Mouse (Mus musculus): ENCODE data around the gene Mrtfa. TPM values are rescaled to one million over a fixed set of nuclear protein-coding genes. Genes with fewer than 3 reads are reported as not detected.

The Mrtfa gene
- polyA plus RNA-seq, 1 experiment, result 80.0 TPM

DNA sequence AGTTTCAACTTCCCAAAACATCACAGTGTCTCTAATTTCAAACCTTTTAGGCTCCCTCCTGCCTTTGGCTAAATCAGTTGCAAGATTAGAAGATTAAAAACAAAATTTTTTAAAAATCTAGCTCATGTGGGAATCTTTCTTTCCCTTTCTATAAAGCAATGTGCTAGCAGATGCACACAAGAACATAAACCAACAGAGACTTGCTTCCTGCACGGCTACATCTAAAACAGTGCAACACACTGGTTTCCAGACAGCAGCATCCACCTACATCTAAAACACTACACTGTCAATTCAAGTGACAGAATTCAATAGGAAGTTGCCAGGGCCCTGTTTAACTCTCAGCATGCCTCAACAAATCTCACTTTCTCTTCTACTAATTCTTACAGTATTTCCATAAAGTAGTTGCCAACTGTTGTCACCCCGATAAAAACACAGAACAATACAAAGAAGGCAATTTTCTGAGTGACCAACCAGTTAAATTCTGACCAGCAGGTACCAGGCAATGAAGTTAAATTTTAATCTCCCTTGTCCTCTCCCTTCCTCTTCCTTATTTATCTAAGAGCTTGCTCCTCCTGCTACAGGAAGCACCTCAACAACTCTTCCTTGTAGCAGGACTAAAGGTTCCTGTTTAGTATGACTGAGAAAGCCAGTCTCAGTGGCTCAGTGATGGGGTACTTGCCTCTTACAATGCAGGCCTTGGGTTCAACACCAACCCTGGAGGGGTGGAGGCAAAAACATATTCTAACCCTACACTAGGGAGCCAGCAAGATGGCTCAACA, 35.5 kb downstream of the Mrtfa start:
- Histone ChIP-seq H3K4me1 (ENCODE audit: control insufficient read depth, insufficient read depth, insufficient read length) (peaks cover 6% of the 10 kb centered on the region; the same call in 1 of the 2 replicates), H3K4me3 (ENCODE audit: extremely low read depth, insufficient read depth, insufficient read length) (no peak overlapping the region), H3K36me3 (ENCODE audit: control insufficient read depth, insufficient read depth, low read length) (no peaks in the 10 kb centered on the region), H3K27ac (ENCODE audit: insufficient read depth, low read length) (peak overlapping the region; percentile 28; the same call in 1 of the 2 replicates), H3K27me3 (ENCODE audit: control insufficient read depth, insufficient read depth, low read length) (no peaks in the 10 kb centered on the region)
- TF ChIP-seq CTCF (IDR thresholded peaks at IDR 0.05; ENCODE audit: extremely low read depth, insufficient read depth, insufficient read length, insufficient replicate concordance) (no peak), POLR2A (IDR thresholded peaks at IDR 0.05; ENCODE audit: low read depth, low read length) (no peak)
- no peak for DNase-seq (ENCODE audit: low read depth in 1 of 2, low spot score in 2 of 2)
- 69% methylated on average over 2 of the region's 2 CpGs for WGBS

DNA sequence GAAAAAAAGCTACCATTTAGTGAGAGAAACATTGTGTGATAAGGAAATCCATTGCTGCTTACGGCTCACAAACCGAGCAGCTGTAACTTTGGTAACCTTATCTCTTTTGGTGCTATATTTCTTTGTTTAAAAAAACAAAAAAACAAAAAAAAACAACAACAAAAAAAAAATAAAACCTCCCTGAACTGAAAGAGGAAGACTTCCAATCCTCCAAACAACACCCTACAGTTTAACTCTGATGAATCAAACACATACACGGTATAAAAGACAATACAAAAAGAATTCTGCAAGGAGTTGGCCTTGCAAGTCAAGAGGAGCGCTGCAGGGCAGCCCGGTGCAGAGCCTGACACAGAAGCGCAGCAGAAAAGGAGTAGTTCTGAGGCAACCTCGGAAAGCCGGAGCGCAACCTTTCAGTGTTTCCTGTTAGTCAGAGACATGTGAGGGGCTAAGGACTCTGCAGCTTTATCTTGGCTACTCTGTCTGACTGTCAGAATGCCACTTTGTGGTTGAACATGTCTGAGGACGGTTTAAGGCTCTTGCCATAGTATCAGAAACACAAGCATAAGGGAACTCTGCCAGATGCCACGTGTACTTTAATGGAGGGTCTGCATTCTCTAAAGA, 48.5 kb downstream of the Mrtfa start:
- Histone ChIP-seq H3K4me1 (ENCODE audit: control insufficient read depth, insufficient read depth, insufficient read length) (no peaks in the 10 kb centered on the region), H3K4me3 (ENCODE audit: extremely low read depth, insufficient read depth, insufficient read length) (no peak overlapping the region), H3K36me3 (ENCODE audit: control insufficient read depth, insufficient read depth, low read length) (no peaks in the 10 kb centered on the region), H3K27me3 (ENCODE audit: control insufficient read depth, insufficient read depth, low read length) (no peaks in the 10 kb centered on the region), H3K27ac (ENCODE audit: insufficient read depth, low read length) (no peak overlapping the region)
- TF ChIP-seq CTCF (IDR thresholded peaks at IDR 0.05; ENCODE audit: extremely low read depth, insufficient read depth, insufficient read length, insufficient replicate concordance), result no peak
- no peak for TF ChIP-seq POLR2A (IDR thresholded peaks at IDR 0.05; ENCODE audit: low read depth, low read length)
- 58% methylated on average over 11 of the region's 11 CpGs for WGBS
- DNase-seq (ENCODE audit: low read depth in 1 of 2, low spot score in 2 of 2), result no peak

DNA sequence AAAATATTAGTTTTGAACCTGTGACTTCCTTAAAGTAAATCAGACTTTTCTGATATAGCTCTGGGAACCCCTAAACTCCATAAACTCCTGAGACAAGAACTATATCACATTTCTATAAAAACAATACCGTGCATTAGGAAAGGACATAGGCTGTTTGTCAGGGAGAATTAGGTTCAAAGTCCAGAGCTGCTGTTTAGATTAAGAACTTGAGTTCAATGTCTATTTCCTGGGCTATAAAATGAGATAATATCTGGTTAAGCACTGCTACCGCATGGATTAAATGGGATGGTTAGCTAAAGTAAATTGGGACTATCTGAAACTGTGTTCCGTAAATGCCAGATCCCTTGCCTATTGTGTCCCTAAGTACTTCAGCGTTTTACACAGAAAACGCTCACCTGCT, 50.6 kb downstream of the Mrtfa start:
- H3K27ac ChIP-seq (ENCODE audit: insufficient read depth, low read length), result no peak overlapping the region
- TF ChIP-seq CTCF (IDR thresholded peaks at IDR 0.05; ENCODE audit: extremely low read depth, insufficient read depth, insufficient read length, insufficient replicate concordance) (no peak), POLR2A (IDR thresholded peaks at IDR 0.05; ENCODE audit: low read depth, low read length) (no peak)
- WGBS, result 95% methylated on average over 5 of the region's 5 CpGs
- H3K4me1 ChIP-seq (ENCODE audit: control insufficient read depth, insufficient read depth, insufficient read length), result no peaks in the 10 kb centered on the region
- no peak overlapping the region for H3K4me3 ChIP-seq (ENCODE audit: extremely low read depth, insufficient read depth, insufficient read length)
- no peaks in the 10 kb centered on the region for H3K27me3 ChIP-seq (ENCODE audit: control insufficient read depth, insufficient read depth, low read length)
- no peaks in the 10 kb centered on the region for H3K36me3 ChIP-seq (ENCODE audit: control insufficient read depth, insufficient read depth, low read length)
- no peak for DNase-seq (ENCODE audit: low read depth in 1 of 2, low spot score in 2 of 2)

DNA sequence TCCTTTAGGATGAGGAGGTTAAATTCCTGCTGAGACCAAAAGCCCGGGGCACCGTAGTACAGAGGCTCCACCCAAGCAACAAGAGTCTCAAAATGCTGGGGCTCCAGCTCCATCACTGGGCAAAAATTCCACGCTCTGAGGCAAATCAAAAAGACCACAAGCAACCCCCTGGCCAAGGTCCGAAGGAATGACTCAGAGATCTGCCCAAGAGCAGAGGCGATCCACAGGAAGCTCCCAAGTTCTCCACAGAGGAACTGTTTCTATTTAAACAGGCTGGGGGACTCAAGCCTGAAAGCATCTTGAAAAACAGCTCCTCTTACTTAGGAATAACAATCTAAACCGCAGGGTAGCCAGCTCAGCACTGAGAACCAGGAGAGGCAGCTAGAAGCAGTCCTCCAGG, 53.3 kb downstream of the Mrtfa start:
- Histone ChIP-seq H3K27me3 (ENCODE audit: control insufficient read depth, insufficient read depth, low read length) (no peaks in the 10 kb centered on the region), H3K27ac (ENCODE audit: insufficient read depth, low read length) (no peak overlapping the region), H3K4me3 (ENCODE audit: extremely low read depth, insufficient read depth, insufficient read length) (no peak overlapping the region), H3K4me1 (ENCODE audit: control insufficient read depth, insufficient read depth, insufficient read length) (peaks cover 4% of the 10 kb centered on the region; the same call in 1 of the 2 replicates), H3K36me3 (ENCODE audit: control insufficient read depth, insufficient read depth, low read length) (no peaks in the 10 kb centered on the region)
- TF ChIP-seq POLR2A (IDR thresholded peaks at IDR 0.05; ENCODE audit: low read depth, low read length) (no peak), CTCF (IDR thresholded peaks at IDR 0.05; ENCODE audit: extremely low read depth, insufficient read depth, insufficient read length, insufficient replicate concordance) (no peak)
- 86% methylated on average over 6 of the region's 6 CpGs for WGBS
- DNase-seq (ENCODE audit: low read depth in 1 of 2, low spot score in 2 of 2), result no peak

DNA sequence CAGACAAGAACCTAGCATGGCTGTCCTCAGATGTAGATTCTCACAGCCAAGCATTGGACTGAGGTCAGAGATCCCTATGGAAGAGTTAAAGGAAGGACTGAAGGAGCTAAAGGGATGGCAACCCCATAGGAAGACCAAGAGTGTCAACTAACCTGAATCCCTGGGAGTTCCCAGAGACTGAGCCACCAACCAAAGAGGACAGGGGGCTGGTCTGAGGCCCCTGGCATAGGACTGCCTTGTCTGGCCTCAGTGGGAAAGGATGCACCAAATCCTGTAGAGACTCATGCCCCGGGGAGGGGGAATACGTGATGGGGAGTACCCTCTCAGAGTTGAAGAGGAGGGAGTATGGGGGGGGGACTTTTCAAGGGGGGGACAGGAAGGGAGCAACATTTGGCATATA, 56.8 kb downstream of the Mrtfa start:
- H3K27ac ChIP-seq (ENCODE audit: insufficient read depth, low read length), result no peak overlapping the region
- H3K4me1 ChIP-seq (ENCODE audit: control insufficient read depth, insufficient read depth, insufficient read length), result peaks cover 7% of the 10 kb centered on the region
- no peaks in the 10 kb centered on the region for H3K36me3 ChIP-seq (ENCODE audit: control insufficient read depth, insufficient read depth, low read length)
- H3K27me3 ChIP-seq (ENCODE audit: control insufficient read depth, insufficient read depth, low read length), result no peaks in the 10 kb centered on the region
- TF ChIP-seq POLR2A (IDR thresholded peaks at IDR 0.05; ENCODE audit: low read depth, low read length) (no peak), CTCF (IDR thresholded peaks at IDR 0.05; ENCODE audit: extremely low read depth, insufficient read depth, insufficient read length, insufficient replicate concordance) (no peak)
- H3K4me3 ChIP-seq (ENCODE audit: extremely low read depth, insufficient read depth, insufficient read length), result no peak overlapping the region
- 97% methylated on average over 2 of the region's 2 CpGs for WGBS
- no peak for DNase-seq (ENCODE audit: low read depth in 1 of 2, low spot score in 2 of 2)

DNA sequence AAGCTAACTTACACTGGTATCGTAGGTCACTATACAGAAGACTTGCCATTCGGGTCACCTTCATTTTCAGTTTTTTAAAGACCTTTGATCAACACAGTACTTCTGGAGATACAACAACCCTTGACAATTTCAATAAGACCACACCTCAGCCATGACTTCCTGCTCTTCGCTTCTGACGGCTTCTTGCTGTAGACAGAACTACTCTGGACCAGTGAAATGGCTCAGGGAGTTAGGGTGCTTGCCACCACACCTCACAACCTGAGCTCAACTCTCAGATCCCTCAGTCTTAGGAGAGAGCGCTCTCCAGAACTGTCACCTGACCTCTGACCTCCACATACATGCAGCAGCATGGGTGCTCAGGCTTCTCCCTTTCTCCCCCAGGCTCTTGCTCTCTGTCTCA, 59.4 kb downstream of the Mrtfa start:
- Histone ChIP-seq H3K4me3 (ENCODE audit: extremely low read depth, insufficient read depth, insufficient read length) (no peak overlapping the region), H3K36me3 (ENCODE audit: control insufficient read depth, insufficient read depth, low read length) (no peaks in the 10 kb centered on the region), H3K4me1 (ENCODE audit: control insufficient read depth, insufficient read depth, insufficient read length) (peaks cover 7% of the 10 kb centered on the region), H3K27ac (ENCODE audit: insufficient read depth, low read length) (no peak overlapping the region), H3K27me3 (ENCODE audit: control insufficient read depth, insufficient read depth, low read length) (no peaks in the 10 kb centered on the region)
- WGBS, result 77% methylated on average over 5 of the region's 5 CpGs
- DNase-seq (ENCODE audit: low read depth in 1 of 2, low spot score in 2 of 2), result no peak
- TF ChIP-seq POLR2A (IDR thresholded peaks at IDR 0.05; ENCODE audit: low read depth, low read length) (no peak), CTCF (IDR thresholded peaks at IDR 0.05; ENCODE audit: extremely low read depth, insufficient read depth, insufficient read length, insufficient replicate concordance) (no peak)

DNA sequence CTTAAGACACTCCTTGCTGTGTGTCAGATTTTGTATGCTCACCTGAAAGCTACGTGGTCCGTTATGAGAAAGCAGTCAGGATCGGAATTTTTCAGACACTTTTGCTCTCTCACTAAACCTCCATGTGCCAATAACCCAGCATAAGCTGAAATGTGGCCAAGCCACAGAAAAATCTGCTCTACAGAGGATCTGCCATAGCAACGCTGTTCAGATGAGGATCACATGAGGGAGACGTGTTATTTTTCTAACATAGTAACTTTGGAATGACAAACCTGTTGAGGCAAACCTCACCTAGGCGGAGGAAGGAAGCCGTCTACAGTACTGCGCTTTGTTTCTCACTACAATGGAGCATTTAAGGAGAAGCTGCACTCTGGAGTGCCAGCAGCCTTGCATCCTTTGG, 60.6 kb downstream of the Mrtfa start:
- DNase-seq (ENCODE audit: low read depth in 1 of 2, low spot score in 2 of 2), result no peak
- Histone ChIP-seq H3K4me1 (ENCODE audit: control insufficient read depth, insufficient read depth, insufficient read length) (peaks cover 7% of the 10 kb centered on the region), H3K27ac (ENCODE audit: insufficient read depth, low read length) (no peak overlapping the region), H3K27me3 (ENCODE audit: control insufficient read depth, insufficient read depth, low read length) (no peaks in the 10 kb centered on the region), H3K36me3 (ENCODE audit: control insufficient read depth, insufficient read depth, low read length) (no peaks in the 10 kb centered on the region), H3K4me3 (ENCODE audit: extremely low read depth, insufficient read depth, insufficient read length) (no peak overlapping the region)
- WGBS, result 89% methylated on average over 8 of the region's 8 CpGs
- no peak for TF ChIP-seq POLR2A (IDR thresholded peaks at IDR 0.05; ENCODE audit: low read depth, low read length)
- no peak for TF ChIP-seq CTCF (IDR thresholded peaks at IDR 0.05; ENCODE audit: extremely low read depth, insufficient read depth, insufficient read length, insufficient replicate concordance)
